Mouse (Mus musculus) C2C12 (cell line): ENCODE measurements around the gene Glis3.

Source experiments
- CEBPB ChIP-seq: IDR thresholded peaks from one replicate; pipeline ENCODE4 v1.6.1; 2011; ENCODE audit warnings: low read depth, mild to moderate bottlenecking, control low read depth, moderate library complexity
- CTCF ChIP-seq: IDR thresholded peaks from one replicate; pipeline ENCODE4 v1.5.1; 2011; ENCODE audit not compliant: control insufficient read depth, insufficient read depth, insufficient read length
- FOSL1 ChIP-seq: IDR thresholded peaks from one replicate; pipeline ENCODE4 v1.8.0; 2011; ENCODE audit warnings: mild to moderate bottlenecking, low read length; ENCODE audit not compliant: poor library complexity, insufficient read depth, severe bottlenecking
- MYOD1 ChIP-seq: IDR thresholded peaks from one replicate; pipeline ENCODE4 v1.6.1; 2011; ENCODE audit warnings: low read depth; ENCODE audit not compliant: control insufficient read depth, insufficient read length
- USF1 ChIP-seq: IDR thresholded peaks from one replicate; pipeline ENCODE4 v1.6.1; 2011; ENCODE audit warnings: low read depth, mild to moderate bottlenecking, control low read depth, moderate library complexity

- TF ChIP-seq CTCF (no peak), USF1 (no peak), MYOD1 (no peak), CEBPB (no peak), FOSL1 (no peak)
These were observed 303.5 kb downstream of the Glis3 start for GRCm38 (mm10) chr19:28376401-28376800.
